Mouse (Mus musculus) liver, embryonic 14.5 days (tissue): ENCODE measurements around the gene Izumo1r.

Experiments used
- CTCF ChIP-seq: IDR thresholded peaks from 2 replicates; pipeline ENCODE4 v1.5.1; 2016; ENCODE audit warnings: antibody characterized with exemption, low read depth, control low read depth
- EP300 ChIP-seq: IDR thresholded peaks from 2 replicates; pipeline ENCODE4 v1.6.1; 2016; ENCODE audit warnings: antibody characterized with exemption, low read depth

- TF ChIP-seq CTCF, result no peak
- no peak for TF ChIP-seq EP300
These were observed 61.6 kb downstream of the Izumo1r start for GRCm38 (mm10) chr9:14841878-14842761.
